Mouse (Mus musculus) spleen, postnatal 14 days (tissue): ENCODE measurements around the gene Abcb6.
A peak's percentile ranks its signal among the peaks of the same experiment; 100 is the strongest.

ENCODE experiments used
- DNase-seq, 2 experiments: peaks; one replicate each; pipeline ENCODE4 v3.0.0; 2021 to 2022; ENCODE audit warnings: low spot score in 2 of 2

Abcb6 gene

GRCm38 (mm10) chr1:75180105-75180590 is at the start of gene Abcb6:
Gene Abcb6, minus strand, starts transcription at chr1:75180392.
- peak; percentile 82 to 85 for DNase-seq

GRCm38 (mm10) chr1:75229158-75229557 is 49.0 kb upstream of the Abcb6 start:
- DNase-seq, result no peak

DNA sequence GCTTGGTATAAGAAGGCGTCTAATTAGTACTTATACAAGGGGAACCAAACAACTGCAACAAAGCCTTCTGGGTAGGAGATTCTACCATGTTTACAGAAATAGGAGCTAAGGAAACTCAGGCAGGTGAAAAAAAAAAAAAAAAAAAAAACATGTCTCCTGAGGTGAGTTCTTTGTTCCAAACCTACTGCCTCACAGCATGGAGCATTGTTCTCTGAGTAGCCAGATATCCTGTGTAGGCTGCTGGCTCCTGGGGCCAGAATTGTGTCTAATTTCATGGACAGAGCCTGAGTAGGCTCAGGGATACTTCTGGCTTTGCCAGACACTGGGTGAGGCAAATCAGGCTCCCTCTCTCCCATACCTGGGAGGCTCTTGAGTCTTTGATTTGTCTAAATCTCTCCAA is 47.5 kb upstream of the Abcb6 start:
- DNase-seq, result no peak

DNA sequence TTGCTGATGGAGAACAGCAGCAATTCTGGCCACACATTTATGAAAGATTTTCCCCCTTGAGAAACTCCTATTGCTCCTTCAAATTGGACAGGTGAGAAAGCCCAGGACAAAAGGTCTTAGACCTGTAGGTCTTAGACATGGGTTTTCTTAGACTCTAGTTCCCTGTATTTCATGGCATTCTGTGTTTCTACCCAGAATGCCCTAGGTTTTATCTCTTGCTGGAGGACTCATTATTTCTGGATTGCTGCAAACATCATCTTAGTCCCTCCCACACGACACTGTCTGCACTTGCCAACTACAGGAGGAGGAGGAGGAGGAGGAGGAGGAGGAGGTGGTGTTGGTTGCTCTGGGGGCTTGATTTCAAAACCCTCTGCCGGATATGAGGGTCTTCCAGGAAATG is 45.9 kb upstream of the Abcb6 start:
- no peak for DNase-seq

- no peak for DNase-seq
Measured at GRCm38 (mm10) chr1:75225473-75225872, 45.3 kb upstream of the Abcb6 start.

DNA sequence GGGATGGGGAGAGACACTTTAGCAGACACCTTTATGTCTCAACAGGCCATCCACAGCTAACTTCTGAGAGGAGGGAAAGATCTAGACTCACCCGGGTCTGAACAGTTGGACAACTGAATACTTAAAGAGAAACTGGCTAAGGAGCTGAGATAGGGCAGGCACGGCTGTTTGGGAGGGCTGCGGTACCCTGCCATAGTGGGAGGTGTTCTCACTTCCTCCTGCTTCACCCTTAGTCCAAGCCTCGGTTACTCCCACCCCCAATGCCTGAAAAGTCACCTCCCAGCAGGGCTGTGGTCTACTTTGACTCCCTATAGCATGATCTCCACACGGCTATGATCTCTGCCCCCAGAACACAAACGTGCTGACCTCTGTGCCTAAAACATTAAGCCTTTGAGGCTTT is 43.3 kb upstream of the Abcb6 start:
- DNase-seq, result no peak

DNA sequence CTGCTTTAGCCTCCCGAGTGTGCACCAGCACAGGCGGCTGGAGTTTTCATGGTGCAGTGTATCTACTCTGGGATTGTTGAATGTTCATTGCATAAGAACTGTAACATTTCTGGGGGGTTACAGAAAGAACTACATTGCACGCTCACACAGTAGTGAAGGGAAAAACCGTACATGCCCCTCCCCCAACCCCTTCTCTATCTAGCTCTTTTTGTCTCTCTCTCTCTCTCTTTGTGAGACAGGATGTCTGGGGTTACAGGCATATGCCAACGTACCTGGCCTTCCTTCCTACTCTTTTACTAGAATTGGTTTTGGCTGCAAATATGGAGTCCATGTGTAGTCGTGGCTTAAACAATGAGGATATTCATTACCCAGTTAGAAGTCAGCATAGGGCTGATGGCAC is 42.7 kb upstream of the Abcb6 start:
- no peak for DNase-seq

DNA sequence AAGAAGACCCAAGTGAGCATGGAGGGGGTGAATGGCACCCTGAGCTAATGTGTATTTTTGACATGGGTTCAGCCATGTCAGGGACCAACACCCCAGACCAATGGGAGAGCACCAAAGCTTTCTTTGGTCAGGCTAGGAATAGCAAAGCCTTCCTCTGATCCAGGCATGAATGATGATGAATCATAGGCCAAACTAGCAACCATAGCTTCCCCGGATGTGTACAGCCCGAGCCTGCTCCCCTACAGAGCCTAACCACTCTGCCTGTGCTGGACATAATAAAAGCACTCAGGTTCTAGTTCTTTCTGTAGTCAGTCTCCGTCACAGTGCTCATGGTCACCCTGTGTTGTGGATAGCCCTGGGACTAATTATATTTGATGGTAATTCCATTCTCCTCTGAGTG is 41.3 kb upstream of the Abcb6 start:
- DNase-seq, result no peak

GRCm38 (mm10) chr1:75219531-75219930 is 39.3 kb upstream of the Abcb6 start, which contains the start of gene Tuba4a:
Gene Tuba4a, minus strand, starts transcription at chr1:75219865.
- peak in 1 of 2 experiments; percentile 49 for DNase-seq

GRCm38 (mm10) chr1:75219078-75219477 is 38.9 kb upstream of the Abcb6 start:
- peak; percentile 98 for DNase-seq

GRCm38 (mm10) chr1:75218227-75219001 is 38.2 kb upstream of the Abcb6 start:
- DNase-seq, result peak; percentile 46 to 58

- no peak for DNase-seq
Measured at GRCm38 (mm10) chr1:75217893-75218226, 37.7 kb upstream of the Abcb6 start.

- DNase-seq, result no peak
Measured at GRCm38 (mm10) chr1:75216797-75217585, 36.8 kb upstream of the Abcb6 start.

- DNase-seq, result no peak
Measured at GRCm38 (mm10) chr1:75215785-75216184, 35.6 kb upstream of the Abcb6 start.

DNA sequence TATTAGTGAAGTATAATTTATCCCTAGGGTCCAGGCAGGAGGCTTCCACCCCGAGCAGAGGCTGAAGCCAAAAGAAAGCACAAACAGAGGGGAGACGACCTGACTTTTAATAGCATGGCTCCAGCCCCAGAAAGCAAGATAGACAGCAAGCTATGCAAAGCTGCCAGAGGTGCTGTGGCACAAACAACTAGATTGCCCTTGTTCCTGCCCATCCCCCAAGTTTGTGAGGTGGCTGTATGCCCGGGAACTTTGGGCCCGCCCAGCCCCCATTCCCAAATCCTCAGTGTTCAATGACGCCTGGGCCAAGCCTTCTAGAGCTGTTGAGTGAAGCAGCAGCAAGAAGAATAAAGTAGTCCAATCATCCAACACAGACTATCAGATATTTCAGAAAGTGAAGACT is 34.7 kb upstream of the Abcb6 start:
- DNase-seq, result no peak

- no peak for DNase-seq
Measured at GRCm38 (mm10) chr1:75214442-75214841, 34.2 kb upstream of the Abcb6 start.

DNA sequence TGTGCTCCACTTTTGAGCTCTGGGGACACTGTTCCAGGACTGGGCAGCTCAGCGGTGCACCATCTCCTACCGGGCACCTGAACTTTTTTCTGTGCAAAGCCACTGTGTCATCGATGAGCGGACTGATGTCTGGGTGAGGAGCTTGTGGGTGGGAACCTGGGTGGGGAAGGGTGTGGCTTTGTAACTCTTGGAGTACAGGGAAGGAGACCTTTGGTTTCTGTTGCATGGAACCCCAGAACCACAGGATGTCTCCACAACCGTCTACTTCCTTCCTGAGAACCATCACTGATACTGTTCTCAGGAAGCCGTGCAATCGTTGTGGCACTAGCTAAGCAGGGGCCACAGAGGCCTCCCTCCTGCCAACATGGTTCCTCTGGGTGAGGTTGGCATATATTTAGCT is 32.9 kb upstream of the Abcb6 start:
- DNase-seq, result no peak

- DNase-seq, result no peak
Measured at GRCm38 (mm10) chr1:75212542-75212941, 32.4 kb upstream of the Abcb6 start.

DNA sequence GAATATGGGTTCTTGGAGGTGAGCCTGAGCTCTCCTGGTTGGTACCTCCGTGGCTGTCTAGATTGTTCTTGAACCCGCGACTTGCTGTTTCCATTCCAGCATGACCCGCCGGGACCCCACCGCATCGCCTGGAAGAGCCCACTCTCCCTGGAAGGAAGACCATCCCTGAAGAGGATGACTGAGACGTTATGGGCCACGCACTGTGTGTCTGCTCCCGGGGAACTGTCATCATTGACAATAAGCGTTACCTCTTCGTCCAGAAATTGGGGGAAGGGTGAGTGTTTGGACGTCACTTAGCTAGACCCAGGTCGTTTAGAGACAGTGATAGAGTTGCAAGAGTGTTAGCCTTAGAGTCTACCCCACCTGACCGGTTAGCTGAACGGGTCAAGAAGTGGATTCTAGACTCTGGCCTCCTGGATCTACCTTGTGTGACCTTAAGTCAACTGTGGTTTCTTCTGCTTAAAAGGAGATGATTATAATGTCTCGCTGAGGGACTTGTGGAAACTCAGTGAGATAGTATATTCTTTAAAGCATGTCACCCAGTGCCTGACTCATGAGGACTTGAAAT is 31.0 kb upstream of the Abcb6 start:
- no peak for DNase-seq

- DNase-seq, result peak; percentile 91 to 98
Measured at GRCm38 (mm10) chr1:75210136-75211087, 30.2 kb upstream of the Abcb6 start, which contains the start of the genes Glb1l and Stk16. Gene Glb1l, minus strand, starts transcription at chr1:75210813. Gene Stk16, plus strand, starts transcription at chr1:75210838.

DNA sequence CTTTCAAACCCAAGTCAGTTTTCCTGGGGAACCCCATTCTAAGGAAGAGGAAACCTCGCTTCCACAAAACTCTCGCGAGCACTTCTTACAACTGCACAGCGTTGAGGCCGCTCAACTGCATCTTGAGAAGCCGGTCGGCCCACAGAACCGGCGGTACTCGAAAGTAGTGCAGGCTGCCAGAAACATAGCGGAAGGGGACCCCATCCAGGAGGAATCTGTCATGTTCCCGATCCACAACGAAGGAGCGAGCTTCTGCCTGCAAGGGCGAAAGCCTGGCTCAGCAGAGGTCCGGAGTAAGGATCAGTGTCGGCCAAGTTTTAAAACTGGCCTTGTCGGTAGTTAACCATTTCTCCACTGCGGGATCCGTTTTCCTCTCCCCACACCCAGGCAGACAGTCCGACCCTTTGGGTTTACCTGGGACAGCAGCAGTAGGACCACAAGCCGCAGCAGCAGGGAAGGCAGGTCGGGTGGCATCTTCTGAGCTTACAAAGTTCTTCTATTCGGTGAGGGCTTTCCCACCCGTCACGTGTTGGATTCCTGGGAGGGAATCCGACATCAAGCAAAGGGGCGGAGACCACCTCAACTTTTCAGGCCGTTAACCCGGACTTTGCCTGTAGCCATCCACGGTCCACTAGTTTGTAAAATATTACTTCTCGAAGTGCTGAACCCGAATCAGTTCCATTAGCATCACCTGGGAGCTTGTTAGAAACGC is 28.9 kb upstream of the Abcb6 start:
- DNase-seq, result no peak
